Comparison of ENCODE assay signal across 10 mouse cellular contexts in genomic region chr4:102516982-102517630, GRCm38 (mm10).
A peak's percentile ranks its signal among the peaks of the same experiment; 100 is the strongest.
DNase-seq lines count a peak whose midpoint lies in the region; ATAC-seq and TF ChIP-seq lines count a peak whose summit lies in the region.
"Had no signal": no experiment of that assay in that cellular context is flagged by ENCODE, and none has a peak within 500 bp of the region (broad histone marks: within the 10 kb centered on the region; RNA-seq: fewer than 3 reads in every experiment).

No protein-coding gene starts in this region.

- DNase-seq in adrenal gland, adult (ENCODE audit: inconsistent age in 2 of 2, low spot score in 1 of 2), result peak; percentile 38 to 68
- DNase-seq in adrenal gland, postnatal 4 days (ENCODE audit: low spot score in 2 of 2), result no peak
- peak; percentile 29 for DNase-seq in limb, embryonic 14.5 days (ENCODE audit: low spot score)
- no peak for DNase-seq in limb, embryonic 10.5 days (ENCODE audit: low spot score)
- DNase-seq in skeletal muscle tissue, adult 2 months (ENCODE audit: low read depth, low spot score), result peak; percentile 63

- no peak for TF ChIP-seq POLR2A in limb, embryonic 14.5 days (IDR thresholded peaks at IDR 0.05; ENCODE audit: borderline replicate concordance, extremely low read depth, insufficient read depth, insufficient read length)

- ATAC-seq in limb, embryonic 14.5 days (ENCODE audit: low FRiP score, low read depth), result no peak
- ATAC-seq in heart, embryonic 15.5 days (replicated peaks; ENCODE audit: insufficient number of reproducible peaks, insufficient read depth, low FRiP score, low read depth), result no peak
- ATAC-seq in liver, embryonic 12.5 days, result no peak
- no peak for ATAC-seq in forebrain, embryonic 16.5 days

- WGBS in limb, embryonic 14.5 days, result 50% methylated on average over 7 of the region's 7 CpGs
- WGBS in limb, embryonic 10.5 days, result 79% methylated on average over 7 of the region's 7 CpGs
- 48% methylated on average over 7 of the region's 7 CpGs for WGBS in heart, embryonic 15.5 days
- WGBS in liver, embryonic 12.5 days (ENCODE audit: insufficient replicate concordance), result 23% methylated on average over 7 of the region's 7 CpGs
- 51% methylated on average over 7 of the region's 7 CpGs for WGBS in forebrain, embryonic 16.5 days

- H3K9me3 ChIP-seq in limb, embryonic 14.5 days (ENCODE audit: control insufficient read depth, low read length), result no peaks in the 10 kb centered on the region
- H3K9me3 ChIP-seq in limb, embryonic 10.5 days (replicated peaks), result no peaks in the 10 kb centered on the region
- H3K9me3 ChIP-seq in heart, embryonic 15.5 days (replicated peaks), result no peaks in the 10 kb centered on the region
- H3K9me3 ChIP-seq in liver, embryonic 12.5 days (replicated peaks), result no peaks in the 10 kb centered on the region
- no peaks in the 10 kb centered on the region for H3K9me3 ChIP-seq in forebrain, embryonic 16.5 days (ENCODE audit: control insufficient read depth, low read length)
- H3K9me3 ChIP-seq: embryonic facial prominence, embryonic 12.5 days; limb, embryonic 12.5 days had no signal

- no peak overlapping the region for H3K4me3 ChIP-seq in limb, embryonic 14.5 days (replicated peaks; ENCODE audit: low read length)
- no peak overlapping the region for H3K4me3 ChIP-seq in limb, embryonic 10.5 days
- no peak overlapping the region for H3K4me3 ChIP-seq in heart, embryonic 15.5 days
- H3K4me3 ChIP-seq in liver, embryonic 12.5 days, result no peak overlapping the region
- H3K4me3 ChIP-seq in forebrain, embryonic 16.5 days (replicated peaks; ENCODE audit: low read length), result no peak overlapping the region
- H3K4me3 ChIP-seq: embryonic facial prominence, embryonic 12.5 days; limb, embryonic 12.5 days had no signal

- no peaks in the 10 kb centered on the region for H3K27me3 ChIP-seq in limb, embryonic 14.5 days (ENCODE audit: control insufficient read depth, insufficient read depth, low read length)
- H3K27me3 ChIP-seq in limb, embryonic 10.5 days (ENCODE audit: low read depth, poor library complexity, severe bottlenecking), result peaks cover 4% of the 10 kb centered on the region; the same call in 1 of the 2 replicates
- no peaks in the 10 kb centered on the region for H3K27me3 ChIP-seq in heart, embryonic 15.5 days
- H3K27me3 ChIP-seq in liver, embryonic 12.5 days (replicated peaks), result no peaks in the 10 kb centered on the region
- H3K27me3 ChIP-seq in forebrain, embryonic 16.5 days (replicated peaks; ENCODE audit: control insufficient read depth, insufficient read depth, low read length), result no peaks in the 10 kb centered on the region
- H3K27me3 ChIP-seq: embryonic facial prominence, embryonic 12.5 days; limb, embryonic 12.5 days had no signal

- H3K9ac ChIP-seq in limb, embryonic 14.5 days (ENCODE audit: low read depth, low read length, severe bottlenecking), result no peak overlapping the region
- H3K9ac ChIP-seq in heart, embryonic 15.5 days, result no peak overlapping the region
- no peak overlapping the region for H3K9ac ChIP-seq in liver, embryonic 12.5 days
- no peak overlapping the region for H3K9ac ChIP-seq in forebrain, embryonic 16.5 days (replicated peaks; ENCODE audit: low read depth, low read length)
- H3K9ac ChIP-seq: embryonic facial prominence, embryonic 12.5 days; limb, embryonic 12.5 days had no signal

- H3K4me1 ChIP-seq in limb, embryonic 14.5 days (ENCODE audit: control insufficient read depth, insufficient read depth, low read length), result peaks cover 8% of the 10 kb centered on the region; the same call in 1 of the 2 replicates
- H3K4me1 ChIP-seq in limb, embryonic 10.5 days, result no peaks in the 10 kb centered on the region
- peaks cover 23% of the 10 kb centered on the region for H3K4me1 ChIP-seq in heart, embryonic 15.5 days (replicated peaks)
- H3K4me1 ChIP-seq in liver, embryonic 12.5 days, result peaks cover 8% of the 10 kb centered on the region; the same call in 1 of the 2 replicates
- no peaks in the 10 kb centered on the region for H3K4me1 ChIP-seq in forebrain, embryonic 16.5 days (replicated peaks; ENCODE audit: control insufficient read depth, insufficient read depth, low read length)

- no peak overlapping the region for H3K27ac ChIP-seq in limb, embryonic 14.5 days (replicated peaks; ENCODE audit: low read depth, low read length)
- no peak overlapping the region for H3K27ac ChIP-seq in limb, embryonic 10.5 days
- H3K27ac ChIP-seq in heart, embryonic 15.5 days, result peak overlapping the region; percentile 2
- H3K27ac ChIP-seq in liver, embryonic 12.5 days, result peak overlapping the region; percentile 50; the same call in 1 of the 2 replicates
- no peak overlapping the region for H3K27ac ChIP-seq in forebrain, embryonic 16.5 days (ENCODE audit: low read length)
- H3K27ac ChIP-seq: embryonic facial prominence, embryonic 12.5 days; limb, embryonic 12.5 days had no signal

- no peak overlapping the region for H3K4me2 ChIP-seq in limb, embryonic 14.5 days (replicated peaks; ENCODE audit: low read depth, low read length, severe bottlenecking)
- H3K4me2 ChIP-seq in heart, embryonic 15.5 days, result no peak overlapping the region
- no peak overlapping the region for H3K4me2 ChIP-seq in liver, embryonic 12.5 days
- no peak overlapping the region for H3K4me2 ChIP-seq in forebrain, embryonic 16.5 days (ENCODE audit: low read length)
- H3K4me2 ChIP-seq: embryonic facial prominence, embryonic 12.5 days; limb, embryonic 12.5 days had no signal

- no peaks in the 10 kb centered on the region for H3K36me3 ChIP-seq in limb, embryonic 14.5 days (ENCODE audit: control insufficient read depth, insufficient read depth, low read length)
- no peaks in the 10 kb centered on the region for H3K36me3 ChIP-seq in limb, embryonic 10.5 days
- no peaks in the 10 kb centered on the region for H3K36me3 ChIP-seq in heart, embryonic 15.5 days
- no peaks in the 10 kb centered on the region for H3K36me3 ChIP-seq in liver, embryonic 12.5 days
- H3K36me3 ChIP-seq in forebrain, embryonic 16.5 days (ENCODE audit: control insufficient read depth, insufficient read depth), result no peaks in the 10 kb centered on the region
- H3K36me3 ChIP-seq: embryonic facial prominence, embryonic 12.5 days; limb, embryonic 12.5 days had no signal

Comparison
In these comparisons a context has a peak if more than half of its experiments do, and no peak if none do; other contexts are left out.
1. DNase-seq: peak in adrenal gland, adult (2 of 2), limb, embryonic 14.5 days (single experiment) and skeletal muscle tissue, adult 2 months (single experiment); none in adrenal gland, postnatal 4 days (0 of 2) and limb, embryonic 10.5 days (single experiment).
2. H3K27ac ChIP-seq: peak in heart, embryonic 15.5 days (single experiment) and liver, embryonic 12.5 days (single experiment); none in limb, embryonic 14.5 days (single experiment), limb, embryonic 10.5 days (single experiment) and forebrain, embryonic 16.5 days (single experiment).